Mouse (Mus musculus) myocyte (in vitro differentiated cells): ENCODE measurements at regions not wholly inside any gene's neighbourhood (a gene's known extent, or its start where the extent isn't known, plus 50 kb on each side); places are given as distances from the start of the nearest gene placed in this dataset.

Experiments used
- MYOD1 ChIP-seq, 3 experiments: IDR thresholded peaks; one replicate each; pipeline ENCODE4 v1.6.1; 2011; ENCODE audit warnings: control low read depth in 2 of 3, low read depth in 2 of 3, mild to moderate bottlenecking in 2 of 3, moderate library complexity in 1 of 3; ENCODE audit not compliant: insufficient read length in 2 of 3, control insufficient read depth in 1 of 3
- POLR2A ChIP-seq: IDR thresholded peaks from one replicate; pipeline ENCODE4 v1.6.1; 2011; ENCODE audit warnings: low read depth, mild to moderate bottlenecking, control low read depth, moderate library complexity; ENCODE audit not compliant: insufficient read length
- POLR2AphosphoS2 ChIP-seq: IDR thresholded peaks from one replicate; pipeline ENCODE4 v1.6.1; 2011; ENCODE audit warnings: low read depth, control low read depth; ENCODE audit not compliant: insufficient read length
- TCF12 ChIP-seq: IDR thresholded peaks from one replicate; pipeline ENCODE4 v1.6.1; 2011; ENCODE audit warnings: mild to moderate bottlenecking, control low read depth; ENCODE audit not compliant: poor library complexity, insufficient read depth, severe bottlenecking

GRCm38 (mm10) chr2:51238992-51239391 lies 90.1 kb upstream of the Rnd3 start:
- TF ChIP-seq POLR2A (no peak), MYOD1 (IDR thresholded peaks at IDR 0.05; ENCODE audit: control insufficient read depth in 1 of 3, insufficient read length in 2 of 3, low read depth in 2 of 3) (no peak), TCF12 (no peak), POLR2AphosphoS2 (no peak)
